Mouse (Mus musculus): ENCODE results near the gene Dnmt3c.

DNA sequence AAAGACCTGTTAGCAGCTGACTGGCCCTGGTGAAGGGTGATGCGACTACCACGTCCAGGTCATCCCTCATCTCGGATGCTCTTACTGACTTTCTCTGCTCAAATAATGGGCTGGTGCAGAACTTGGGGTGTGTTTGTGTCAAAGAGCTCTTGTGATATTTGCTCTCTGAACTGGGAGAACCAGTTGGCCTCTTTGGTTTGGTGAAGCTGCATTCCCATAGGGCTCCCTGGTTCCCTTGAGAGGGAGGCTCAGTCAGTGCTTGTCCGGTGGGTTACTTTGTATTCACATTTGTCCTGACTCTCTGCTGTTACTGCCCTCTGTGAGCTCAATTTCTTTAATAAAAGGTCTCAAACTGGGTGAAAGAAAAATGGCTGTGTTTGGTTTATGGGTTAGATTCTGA, 76.5 kb downstream of the Dnmt3c start:
- TF ChIP-seq CTCF (IDR thresholded peaks at IDR 0.05; ENCODE audit: control insufficient read depth, insufficient read depth, insufficient read length) (no peak), MAX (IDR thresholded peaks at IDR 0.05) (no peak), USF1 (IDR thresholded peaks at IDR 0.05; ENCODE audit: low read depth) (no peak), MYOG (IDR thresholded peaks at IDR 0.05; ENCODE audit: control insufficient read depth, extremely low read depth, insufficient read length) (no peak), CEBPB (IDR thresholded peaks at IDR 0.05; ENCODE audit: low read depth) (no peak), MYOD1 (IDR thresholded peaks at IDR 0.05; ENCODE audit: control insufficient read depth, insufficient read length, low read depth) (no peak)

All from C2C12 (cell line).